Mouse (Mus musculus) monocyte, adult 5-6 weeks (primary cell): ENCODE results near the gene Farsb. TPM values are rescaled to one million over a fixed set of nuclear protein-coding genes. Genes with fewer than 3 reads are reported as not detected.

Experiments
- ATAC-seq: fragments of 153-309, 156-312 bp; replicated peaks from 2 replicates; pipeline ENCODE4 v1.8.0; 2017; ENCODE audit warnings: mild to moderate bottlenecking; ENCODE audit not compliant: low TSS enrichment, insufficient number of reproducible peaks, severe bottlenecking, poor library complexity, low FRiP score
- total RNA-seq: library from RNA; stranded (forward); fragments of 200-1000, 200-491, 200-594 nt; gene quantifications from 3 replicates; pipeline ENCODE4 v1.2.3, GENCODE M21; 2017

Farsb gene
- total RNA-seq, 1 experiment from 2014 or later: 20.3 TPM

DNA sequence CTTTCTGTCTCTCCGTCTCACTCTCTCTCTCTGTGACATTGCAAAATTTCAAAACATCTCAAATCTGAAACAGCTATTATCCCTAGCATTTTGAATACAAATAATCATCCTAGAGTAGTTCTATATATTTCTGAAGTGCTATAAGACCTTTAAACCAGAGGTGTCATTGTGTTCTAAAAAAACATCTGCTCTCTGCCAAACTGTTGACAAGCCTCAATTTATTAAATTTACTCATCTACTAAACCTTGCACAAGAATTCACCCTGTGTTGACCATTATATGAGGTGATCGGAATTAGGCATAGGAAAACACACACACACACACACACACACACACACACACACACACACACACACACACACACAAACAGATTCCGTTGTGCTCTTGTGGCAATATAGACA lies 113.6 kb downstream of the Farsb start:
- ATAC-seq: no peak

DNA sequence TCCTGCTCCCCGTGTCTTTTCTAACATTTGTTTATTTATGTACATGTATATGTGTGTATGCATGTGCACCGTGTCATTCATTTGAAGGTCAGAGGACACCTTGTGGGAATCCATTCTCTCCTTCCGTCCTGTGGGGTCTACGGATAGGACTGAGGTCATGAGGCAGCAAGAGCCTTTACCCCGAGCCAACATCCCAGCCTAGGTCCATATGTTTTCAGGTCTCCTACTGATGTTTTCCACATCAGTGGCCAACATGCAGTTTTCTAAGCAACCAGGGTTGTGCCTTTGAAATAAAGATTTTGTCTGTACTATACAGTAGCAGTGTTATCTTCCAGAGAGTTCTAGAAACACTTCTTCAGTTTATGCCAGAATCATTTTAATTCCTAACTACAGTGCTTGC lies 114.9 kb downstream of the Farsb start:
- no peak for ATAC-seq

DNA sequence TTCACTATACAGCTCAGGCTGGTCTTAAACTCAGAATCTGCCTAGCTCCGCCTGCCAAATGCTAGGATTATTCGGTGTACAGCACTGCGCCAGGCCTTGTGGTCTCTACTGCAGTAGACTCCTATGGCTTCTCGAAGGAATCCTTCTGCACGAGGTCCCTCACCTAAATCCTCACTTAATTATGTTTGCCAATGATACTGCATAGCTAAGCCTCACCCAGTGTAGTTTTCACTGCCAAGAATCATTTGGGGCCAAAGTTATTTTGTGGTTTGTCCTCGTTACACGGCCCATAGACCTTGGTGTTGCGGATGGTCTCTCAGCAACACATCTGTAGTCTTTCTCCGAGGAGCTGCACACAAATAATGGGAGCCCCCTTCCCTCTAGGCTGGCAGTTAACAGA lies 116.4 kb downstream of the Farsb start:
- ATAC-seq: no peak

DNA sequence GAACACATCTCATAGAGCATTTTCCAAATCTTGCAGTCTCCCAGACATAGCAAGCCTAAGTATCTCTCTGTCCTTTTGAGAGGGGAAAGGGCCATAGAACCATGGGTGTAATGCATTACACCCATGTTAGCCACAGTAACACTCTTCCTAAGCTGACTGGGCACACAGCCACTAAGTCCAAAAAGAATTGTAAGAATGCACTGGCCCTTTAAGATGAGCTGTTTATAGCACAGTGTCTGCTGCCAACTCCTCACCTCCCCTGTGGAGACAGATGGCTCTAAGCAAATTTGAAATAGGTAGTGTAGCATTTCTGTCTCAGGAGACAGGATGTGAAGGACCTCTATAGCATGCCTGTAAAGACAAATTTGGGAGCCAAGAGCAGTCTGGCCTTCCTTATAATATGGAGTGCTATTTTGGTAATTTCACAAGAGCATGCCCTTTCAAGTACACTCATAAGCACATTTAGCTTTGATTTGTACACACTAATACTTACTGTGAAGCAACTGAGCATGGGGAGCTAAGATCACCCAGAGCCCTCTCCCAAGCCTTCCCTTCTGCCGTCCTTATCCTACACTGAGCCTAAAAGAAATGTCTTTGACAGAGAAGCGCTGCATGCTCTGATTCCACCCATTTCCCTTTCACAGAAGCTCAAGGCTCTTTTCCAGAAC lies 117.0 kb downstream of the Farsb start:
- no peak for ATAC-seq

DNA sequence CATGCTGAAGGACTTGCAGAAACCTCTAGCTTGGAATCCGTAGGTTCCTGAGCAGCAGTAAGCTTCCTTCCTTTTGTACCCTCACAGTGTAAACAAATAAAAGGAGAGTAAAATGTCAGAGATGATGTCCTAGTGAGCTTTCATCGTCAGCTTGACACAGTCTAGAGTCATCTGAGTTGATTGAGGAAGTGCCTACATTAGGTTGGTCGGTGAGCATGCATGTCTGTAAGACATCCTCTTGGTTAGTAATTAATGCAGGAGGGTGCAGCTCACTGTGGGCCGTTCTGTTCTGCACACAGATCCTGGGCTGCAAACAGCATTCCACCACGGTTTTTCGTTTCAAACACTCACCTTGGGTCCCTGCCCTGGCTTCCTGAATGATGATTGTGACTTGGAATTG lies 118.6 kb downstream of the Farsb start:
- ATAC-seq: no peak

Other genes starting within 250 kb of the Farsb start
- 0.19 to 0.57 TPM in 2 of 3 replicates, not detected in the other for gene Sgpp2, start 178.6 kb downstream of the Farsb start, total RNA-seq
- not detected in 3 replicates for gene Mogat1, start 22.1 kb upstream of the Farsb start, total RNA-seq
- not detected in 3 replicates for gene BC035947, start 23.3 kb upstream of the Farsb start, total RNA-seq
- gene Acsl3, start 168.9 kb upstream of the Farsb start, total RNA-seq: 22.0 to 29.6 TPM (median 23.1 TPM) in 3 replicates
- gene Utp14b, start 169.1 kb upstream of the Farsb start, total RNA-seq: 8.7 to 12.1 TPM (median 11.2 TPM) in 3 replicates